Mouse (Mus musculus): Measurements from ENCODE around the gene Tldc2. TPM values are rescaled to one million over a fixed set of nuclear protein-coding genes. Genes with fewer than 3 reads are reported as not detected.

The Tldc2 gene
- total and polyA plus RNA-seq, 3 experiments, result not detected

DNA sequence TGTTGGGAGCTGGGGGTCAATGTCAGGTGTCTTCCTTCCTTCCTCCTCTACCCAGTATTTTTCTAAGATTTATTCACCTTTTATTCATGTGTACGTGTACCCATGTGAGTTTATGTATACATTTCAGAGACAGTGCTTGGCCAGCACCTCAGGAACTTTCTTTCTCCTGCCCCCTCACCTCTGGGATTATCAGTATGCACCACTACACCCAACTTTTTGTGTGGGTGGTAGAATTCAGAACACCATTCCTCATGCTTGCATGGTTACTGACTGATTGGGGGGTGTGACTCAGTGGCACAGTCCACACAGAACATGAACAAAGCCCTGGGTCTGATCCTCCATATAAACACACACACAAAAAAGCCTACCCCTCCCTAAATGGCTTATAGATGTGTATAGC is 45.2 kb downstream of the Tldc2 start:
- Histone ChIP-seq H3K27me3 (replicated peaks) (no peaks in the 10 kb centered on the region), H3K27ac (ENCODE audit: insufficient read depth, low read depth) (peak overlapping the region; percentile 2; the same call in 1 of the 2 replicates), H3K36me3 (replicated peaks in 1 of 2; ENCODE audit: control insufficient read depth in 1 of 2, insufficient read depth in 1 of 2, low read length in 1 of 2) (peaks cover 2 to 5% of the 10 kb centered on the region in 2 experiments), H3K4me1 (ENCODE audit: control insufficient read depth in 1 of 2, insufficient read depth in 2 of 2) (peaks cover 3 to 43% of the 10 kb centered on the region in 2 experiments; a peak in 3 of 4 replicates), H3K9me3 (replicated peaks; ENCODE audit: low read length) (no peaks in the 10 kb centered on the region), H3K4me2 (ENCODE audit: insufficient read depth, low read depth, poor library complexity, severe bottlenecking) (peak overlapping the region; percentile 90), H3K4me3 (replicated peaks in 1 of 3; ENCODE audit: low read depth in 2 of 3, low read length in 2 of 3, poor library complexity in 1 of 3) (no peak overlapping the region), H3K9ac (ENCODE audit: insufficient read depth, low read depth) (peak overlapping the region; percentile 40), H3K79me2 (replicated peaks; ENCODE audit: control insufficient read depth, extremely low read depth, insufficient read depth, poor library complexity, severe bottlenecking) (peaks cover 29% of the 10 kb centered on the region)
- dilution Hi-C loops (cut with MboI; ENCODE audit: extremely low pct_ligation_motif_present, extremely low pct_unique_long_range_greater_than_20kb, low sequenced_read_pairs) (no loop called here), in situ Hi-C loops (cut with MboI; ENCODE audit: low pct_ligation_motif_present, low pct_unique_long_range_greater_than_20kb, low sequenced_read_pairs) (loop anchor here (10.0 to 25.0 kb wide), 2 partner anchors 53 to 430 kb away; partner anchors contain the start of genes Blcap and Nnat)
- DNase-seq (ENCODE audit: extremely low read depth), result no peak
- TF ChIP-seq NRF1 (IDR thresholded peaks at IDR 0.05; ENCODE audit: low read depth, low read length) (no peak), GABPA (IDR thresholded peaks at IDR 0.05; ENCODE audit: insufficient replicate concordance, low read depth, low read length) (no peak), EP300 (IDR thresholded peaks at IDR 0.05; ENCODE audit: low read length) (no peak), POLR2A (IDR thresholded peaks at IDR 0.05; ENCODE audit: low read depth, low read length) (no peak), USF1 (IDR thresholded peaks at IDR 0.05; ENCODE audit: low read depth, low read length) (no peak)

DNA sequence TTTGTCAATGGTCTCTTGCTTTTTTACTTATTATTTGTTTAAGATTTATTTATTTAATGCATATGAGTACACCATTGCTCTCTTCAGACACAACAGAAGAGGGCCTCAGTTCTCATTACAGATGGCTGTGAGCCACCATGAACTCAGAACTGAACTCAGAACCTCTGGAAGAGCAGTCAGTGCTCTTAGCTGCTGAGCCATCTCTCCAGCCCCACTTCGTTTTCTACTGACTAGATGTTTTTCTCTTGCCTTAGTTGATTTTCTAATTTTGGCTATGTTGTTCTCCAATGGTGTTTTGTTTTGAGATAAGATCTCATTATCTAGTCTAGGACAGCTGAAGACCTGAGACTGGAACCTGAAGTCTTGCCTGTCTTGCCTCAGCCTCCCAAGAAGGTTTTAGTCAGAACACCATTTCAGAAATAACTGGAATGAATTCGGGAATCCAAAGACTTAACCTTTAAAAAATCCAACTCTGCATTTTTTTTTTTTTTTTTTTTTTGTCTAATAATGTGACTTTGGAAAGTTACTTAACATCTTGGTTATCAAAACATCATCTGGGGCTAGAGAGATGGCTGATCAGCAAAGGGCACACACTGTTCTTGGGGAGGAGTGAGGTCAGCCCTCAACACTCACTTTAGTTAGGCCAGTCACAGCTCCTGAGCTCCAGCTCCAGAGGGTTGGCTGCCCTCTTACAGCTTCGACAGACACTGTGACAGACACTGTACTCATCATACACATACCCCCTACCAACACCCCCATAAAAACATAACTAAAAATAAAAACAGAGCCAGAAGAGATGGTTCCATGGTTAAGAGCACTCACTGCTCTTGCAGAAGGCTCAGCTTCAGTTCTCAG is 46.1 kb downstream of the Tldc2 start:
- no peaks in the 10 kb centered on the region for H3K36me3 ChIP-seq (replicated peaks in 1 of 2; ENCODE audit: control insufficient read depth in 1 of 2, insufficient read depth in 1 of 2, low read length in 1 of 2)
- no peak for DNase-seq (ENCODE audit: extremely low read depth)
- dilution Hi-C loops (cut with MboI; ENCODE audit: extremely low pct_ligation_motif_present, extremely low pct_unique_long_range_greater_than_20kb, low sequenced_read_pairs), result no loop called here
- H3K27ac ChIP-seq (ENCODE audit: insufficient read depth, low read depth), result peak overlapping the region; percentile 75
- H3K4me1 ChIP-seq (ENCODE audit: control insufficient read depth in 1 of 2, insufficient read depth in 2 of 2), result peaks cover 3 to 43% of the 10 kb centered on the region in 2 experiments; a peak in 3 of 4 replicates
- peak overlapping the region in 1 of 3 experiments; percentile 13 for H3K4me3 ChIP-seq (replicated peaks in 1 of 3; ENCODE audit: low read depth in 2 of 3, low read length in 2 of 3, poor library complexity in 1 of 3)
- TF ChIP-seq SIN3A (IDR thresholded peaks at IDR 0.05; ENCODE audit: low read length) (0 out of 2 replicates have a peak, but pooled peaks have one; percentile 38), POLR2AphosphoS2 (IDR thresholded peaks at IDR 0.05; ENCODE audit: low read depth, low read length) (no peak), ZNF384 (IDR thresholded peaks at IDR 0.05; ENCODE audit: low read depth, low read length) (peak; percentile 23), JUN (IDR thresholded peaks at IDR 0.05; ENCODE audit: insufficient read depth, low read depth, low read length) (no peak), UBTF (IDR thresholded peaks at IDR 0.05; ENCODE audit: low read depth, low read length) (no peak), PAX5 (IDR thresholded peaks at IDR 0.05; ENCODE audit: low read length) (no peak), NELFE (IDR thresholded peaks at IDR 0.05; ENCODE audit: low read depth, low read length) (no peak), MAZ (IDR thresholded peaks at IDR 0.05; ENCODE audit: low read depth, low read length) (no peak), CTCF (conservative IDR thresholded peaks at IDR 0.05 in 1 of 2, IDR thresholded peaks at IDR 0.05 in 1 of 2; ENCODE audit: low read depth in 2 of 2, low read length in 2 of 2) (no peak; a peak in 1 of 4 replicates)
- peak overlapping the region; percentile 64 for H3K4me2 ChIP-seq (ENCODE audit: insufficient read depth, low read depth, poor library complexity, severe bottlenecking)
- in situ Hi-C loops (cut with MboI; ENCODE audit: low pct_ligation_motif_present, low pct_unique_long_range_greater_than_20kb, low sequenced_read_pairs), result loop anchor here (10.0 to 25.0 kb wide), 2 partner anchors 52 to 429 kb away; partner anchors contain the start of genes Blcap and Nnat
- no peaks in the 10 kb centered on the region for H3K9me3 ChIP-seq (replicated peaks; ENCODE audit: low read length)
- peaks cover 29% of the 10 kb centered on the region for H3K79me2 ChIP-seq (replicated peaks; ENCODE audit: control insufficient read depth, extremely low read depth, insufficient read depth, poor library complexity, severe bottlenecking)
- H3K9ac ChIP-seq (ENCODE audit: insufficient read depth, low read depth), result peak overlapping the region; percentile 31
- H3K27me3 ChIP-seq (replicated peaks), result no peaks in the 10 kb centered on the region

Measured in CH12.LX (cell line).